Mouse (Mus musculus): ENCODE measurements at regions not wholly inside any gene's neighbourhood (a gene's known extent, or its start where the extent isn't known, plus 50 kb on each side); places are given as distances from the start of the nearest gene placed in this dataset.

GRCm38 (mm10) chr8:87137412-87137811 lies 252.4 kb upstream of the N4bp1 start:
- Histone ChIP-seq H3K4me1 (peaks cover 2% of the 10 kb centered on the region; the same call in 1 of the 2 replicates), H3K9me3 (replicated peaks) (peaks cover 4% of the 10 kb centered on the region; the same call in 1 of the 2 replicates), H3K27me3 (ENCODE audit: low read depth, poor library complexity, severe bottlenecking) (no peaks in the 10 kb centered on the region), H3K27ac (replicated peaks) (no peak overlapping the region), H3K4me3 (no peak overlapping the region), H3K36me3 (no peaks in the 10 kb centered on the region)
- no peak for DNase-seq (ENCODE audit: low spot score)
- WGBS: 91% methylated on average over 4 of the region's 4 CpGs

DNA sequence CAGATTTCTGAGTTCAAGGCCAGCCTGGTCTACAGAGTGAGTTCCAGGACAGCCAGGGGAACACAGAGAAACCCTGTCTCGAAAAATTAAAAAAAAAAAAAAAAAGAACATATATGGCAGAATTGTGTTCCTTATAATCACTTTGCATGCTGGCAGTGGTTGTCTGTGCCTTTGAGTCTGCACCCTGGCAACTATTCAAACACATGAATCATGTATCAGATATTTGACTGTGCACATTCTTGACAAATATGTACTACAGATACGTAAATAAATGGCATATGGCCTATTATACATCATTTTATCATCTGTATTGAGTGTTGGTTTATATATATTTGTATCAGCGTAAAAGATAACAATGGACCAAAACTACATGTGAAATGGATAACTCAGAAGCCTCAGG lies 246.7 kb upstream of the N4bp1 start:
- Histone ChIP-seq H3K4me3 (no peak overlapping the region), H3K9me3 (replicated peaks) (no peaks in the 10 kb centered on the region), H3K27me3 (ENCODE audit: low read depth, poor library complexity, severe bottlenecking) (no peaks in the 10 kb centered on the region), H3K27ac (replicated peaks) (no peak overlapping the region), H3K36me3 (no peaks in the 10 kb centered on the region), H3K4me1 (peaks cover 11% of the 10 kb centered on the region)
- 90% methylated on average over 3 of the region's 3 CpGs for WGBS
- DNase-seq (ENCODE audit: low spot score): no peak

DNA sequence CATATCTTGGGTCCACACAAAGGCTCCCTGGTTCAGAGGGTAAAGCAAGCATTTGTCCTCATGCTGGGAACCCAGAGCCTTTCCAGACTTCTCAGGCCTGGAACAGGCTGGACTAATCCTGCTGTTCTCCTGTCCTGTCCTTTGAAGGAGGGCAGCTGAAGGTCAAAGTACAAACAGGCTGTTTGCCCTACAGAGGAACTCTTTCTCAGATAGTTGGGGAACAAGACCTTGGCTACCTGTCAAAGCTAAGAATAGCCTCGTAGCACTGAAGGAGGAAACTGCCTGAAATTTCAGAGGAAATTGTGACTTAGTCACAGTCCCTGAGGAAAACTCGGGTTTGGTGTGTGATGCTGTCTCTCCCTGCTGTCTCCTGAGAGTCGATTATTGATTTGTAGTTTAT lies 245.6 kb upstream of the N4bp1 start:
- no peak overlapping the region for H3K27ac ChIP-seq (replicated peaks)
- no peak overlapping the region for H3K4me3 ChIP-seq
- H3K9me3 ChIP-seq (replicated peaks): no peaks in the 10 kb centered on the region
- 69% methylated on average over 3 of the region's 3 CpGs for WGBS
- peaks cover 11% of the 10 kb centered on the region for H3K4me1 ChIP-seq
- H3K27me3 ChIP-seq (ENCODE audit: low read depth, poor library complexity, severe bottlenecking): no peaks in the 10 kb centered on the region
- DNase-seq (ENCODE audit: low spot score): no peak
- H3K36me3 ChIP-seq: no peaks in the 10 kb centered on the region

DNA sequence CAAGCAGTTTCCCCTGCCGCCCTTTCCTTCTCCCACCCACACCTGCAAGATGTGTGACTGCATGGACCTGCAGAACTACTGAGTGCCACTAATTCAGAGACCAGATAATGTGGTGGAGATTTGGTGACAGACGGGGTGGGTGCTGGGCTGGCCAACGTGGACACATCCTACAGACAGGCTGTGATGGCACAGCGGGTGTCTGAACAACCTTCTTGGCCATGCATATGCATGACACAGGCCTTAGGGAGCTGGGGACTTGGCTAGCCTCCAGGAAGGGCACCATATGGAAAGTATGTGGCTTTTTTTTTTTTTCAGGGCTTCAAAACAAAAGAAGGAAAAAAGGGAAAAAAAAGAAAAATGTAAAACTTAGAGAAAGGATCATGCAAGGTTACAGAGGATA lies 243.5 kb upstream of the N4bp1 start:
- no peaks in the 10 kb centered on the region; the same call in 1 of the 2 replicates for H3K27me3 ChIP-seq (ENCODE audit: low read depth, poor library complexity, severe bottlenecking)
- 71% methylated on average over 4 of the region's 4 CpGs for WGBS
- no peak overlapping the region for H3K4me3 ChIP-seq
- no peaks in the 10 kb centered on the region for H3K9me3 ChIP-seq (replicated peaks)
- no peak overlapping the region for H3K27ac ChIP-seq (replicated peaks)
- H3K36me3 ChIP-seq: no peaks in the 10 kb centered on the region
- peaks cover 11% of the 10 kb centered on the region for H3K4me1 ChIP-seq
- no peak for DNase-seq (ENCODE audit: low spot score)

- no peak for DNase-seq (ENCODE audit: low spot score)
- Histone ChIP-seq H3K9me3 (replicated peaks) (no peaks in the 10 kb centered on the region), H3K27ac (replicated peaks) (no peak overlapping the region), H3K36me3 (no peaks in the 10 kb centered on the region), H3K4me3 (no peak overlapping the region), H3K27me3 (ENCODE audit: low read depth, poor library complexity, severe bottlenecking) (no peaks in the 10 kb centered on the region), H3K4me1 (peaks cover 4% of the 10 kb centered on the region)
- 89% methylated on average over 14 of the region's 14 CpGs for WGBS
These were observed 231.2 kb upstream of the N4bp1 start for GRCm38 (mm10) chr8:87116190-87116765.

DNA sequence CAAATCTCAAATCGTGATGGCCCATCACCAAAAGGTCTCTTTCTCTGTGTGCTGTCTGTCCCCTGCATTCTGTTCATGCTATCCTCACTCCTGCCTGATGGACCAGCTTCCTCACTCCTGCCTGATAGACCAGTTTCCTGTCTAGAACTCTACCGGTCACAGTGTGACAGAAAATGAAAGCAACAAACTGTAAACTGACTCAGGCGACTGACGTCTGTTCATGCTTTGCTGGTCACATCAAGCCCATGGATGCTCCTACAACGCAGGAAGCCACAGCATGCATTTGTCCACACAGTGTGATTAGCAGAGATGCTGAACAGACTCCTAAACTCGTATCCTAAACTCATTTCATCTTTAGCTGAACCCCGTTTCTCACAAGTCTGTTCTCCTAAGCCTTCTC lies 227.3 kb upstream of the N4bp1 start:
- Histone ChIP-seq H3K4me1 (no peaks in the 10 kb centered on the region), H3K4me3 (no peak overlapping the region), H3K27me3 (ENCODE audit: low read depth, poor library complexity, severe bottlenecking) (no peaks in the 10 kb centered on the region), H3K27ac (replicated peaks) (no peak overlapping the region), H3K36me3 (no peaks in the 10 kb centered on the region), H3K9me3 (replicated peaks) (no peaks in the 10 kb centered on the region)
- WGBS: 85% methylated on average over 7 of the region's 7 CpGs
- DNase-seq (ENCODE audit: low spot score): no peak

GRCm38 (mm10) chr8:87105106-87105505 lies 220.0 kb upstream of the N4bp1 start:
- Histone ChIP-seq H3K36me3 (no peaks in the 10 kb centered on the region), H3K27ac (replicated peaks) (peak overlapping the region; percentile 63; the same call in 1 of the 2 replicates), H3K4me1 (peaks cover 13% of the 10 kb centered on the region), H3K27me3 (ENCODE audit: low read depth, poor library complexity, severe bottlenecking) (no peaks in the 10 kb centered on the region; the same call in 1 of the 2 replicates), H3K9me3 (replicated peaks) (no peaks in the 10 kb centered on the region), H3K4me3 (no peak overlapping the region)
- WGBS: 67% methylated on average over 7 of the region's 7 CpGs
- DNase-seq (ENCODE audit: low spot score): no peak

GRCm38 (mm10) chr8:87095211-87095610 lies 210.2 kb upstream of the N4bp1 start:
- Histone ChIP-seq H3K9me3 (replicated peaks) (no peaks in the 10 kb centered on the region), H3K27ac (replicated peaks) (no peak overlapping the region), H3K36me3 (no peaks in the 10 kb centered on the region), H3K4me1 (peaks cover 12% of the 10 kb centered on the region), H3K4me3 (no peak overlapping the region), H3K27me3 (ENCODE audit: low read depth, poor library complexity, severe bottlenecking) (no peaks in the 10 kb centered on the region)
- WGBS: 73% methylated on average over 2 of the region's 2 CpGs
- DNase-seq (ENCODE audit: low spot score): no peak

DNA sequence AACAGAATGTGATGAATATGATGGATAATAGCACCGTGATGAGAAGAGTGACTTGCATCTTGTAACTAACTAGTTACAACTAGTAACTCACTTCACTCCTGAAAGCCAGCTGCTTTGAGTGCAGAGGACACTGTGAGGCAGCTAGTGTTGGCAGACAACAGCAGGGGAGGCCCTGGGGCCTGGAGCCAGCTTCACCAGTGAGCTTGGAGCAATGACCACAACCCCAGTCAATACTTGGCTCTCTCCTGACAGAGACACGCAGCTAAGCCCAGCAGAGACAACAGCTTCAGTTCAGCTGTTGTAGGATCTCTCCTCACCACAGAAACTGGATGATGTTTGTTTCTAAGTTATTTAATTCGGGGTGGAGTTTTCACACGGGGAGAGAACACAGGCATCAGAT lies 209.6 kb upstream of the N4bp1 start:
- DNase-seq (ENCODE audit: low spot score): no peak
- Histone ChIP-seq H3K36me3 (no peaks in the 10 kb centered on the region), H3K4me1 (peaks cover 12% of the 10 kb centered on the region), H3K4me3 (no peak overlapping the region), H3K27me3 (ENCODE audit: low read depth, poor library complexity, severe bottlenecking) (no peaks in the 10 kb centered on the region), H3K9me3 (replicated peaks) (no peaks in the 10 kb centered on the region), H3K27ac (replicated peaks) (no peak overlapping the region)
- WGBS: 82% methylated on average over 4 of the region's 4 CpGs

DNA sequence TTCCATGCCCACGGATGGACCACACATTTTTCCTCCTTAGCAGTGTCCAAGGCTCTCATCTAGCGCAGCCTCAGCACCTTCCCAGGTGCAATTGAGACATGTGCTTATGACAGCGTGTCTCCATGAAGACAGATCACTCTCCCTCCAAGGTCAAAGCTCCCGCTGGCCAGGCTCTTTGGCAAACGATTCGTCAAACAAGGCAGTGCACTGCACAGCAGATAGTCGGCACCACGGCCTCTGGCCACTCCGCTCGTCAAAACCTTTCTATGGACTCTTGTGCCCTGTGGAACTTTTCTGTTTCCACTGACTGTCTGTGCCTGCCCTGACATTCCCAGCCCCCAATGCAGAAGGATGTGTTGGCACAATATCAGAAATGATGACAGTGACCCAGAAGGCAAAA lies 208.7 kb upstream of the N4bp1 start:
- Histone ChIP-seq H3K27me3 (ENCODE audit: low read depth, poor library complexity, severe bottlenecking) (no peaks in the 10 kb centered on the region), H3K36me3 (no peaks in the 10 kb centered on the region), H3K27ac (replicated peaks) (no peak overlapping the region), H3K9me3 (replicated peaks) (no peaks in the 10 kb centered on the region), H3K4me3 (no peak overlapping the region), H3K4me1 (peaks cover 12% of the 10 kb centered on the region)
- DNase-seq (ENCODE audit: low spot score): no peak
- 89% methylated on average over 10 of the region's 10 CpGs for WGBS

GRCm38 (mm10) chr8:87093081-87093480 lies 208.0 kb upstream of the N4bp1 start:
- Histone ChIP-seq H3K27ac (replicated peaks) (no peak overlapping the region), H3K4me1 (peaks cover 12% of the 10 kb centered on the region), H3K36me3 (no peaks in the 10 kb centered on the region), H3K9me3 (replicated peaks) (no peaks in the 10 kb centered on the region), H3K4me3 (no peak overlapping the region), H3K27me3 (ENCODE audit: low read depth, poor library complexity, severe bottlenecking) (no peaks in the 10 kb centered on the region)
- no peak for DNase-seq (ENCODE audit: low spot score)
- 85% methylated on average over 5 of the region's 5 CpGs for WGBS

- Histone ChIP-seq H3K4me1 (no peaks in the 10 kb centered on the region), H3K27me3 (ENCODE audit: low read depth, poor library complexity, severe bottlenecking) (no peaks in the 10 kb centered on the region), H3K27ac (replicated peaks) (no peak overlapping the region), H3K36me3 (no peaks in the 10 kb centered on the region), H3K4me3 (no peak overlapping the region), H3K9me3 (replicated peaks) (no peaks in the 10 kb centered on the region)
- 52% methylated on average over 9 of the region's 9 CpGs for WGBS
- DNase-seq (ENCODE audit: low spot score): peak; percentile 50
These were observed 202.5 kb upstream of the N4bp1 start for GRCm38 (mm10) chr8:87087451-87088095.

DNA sequence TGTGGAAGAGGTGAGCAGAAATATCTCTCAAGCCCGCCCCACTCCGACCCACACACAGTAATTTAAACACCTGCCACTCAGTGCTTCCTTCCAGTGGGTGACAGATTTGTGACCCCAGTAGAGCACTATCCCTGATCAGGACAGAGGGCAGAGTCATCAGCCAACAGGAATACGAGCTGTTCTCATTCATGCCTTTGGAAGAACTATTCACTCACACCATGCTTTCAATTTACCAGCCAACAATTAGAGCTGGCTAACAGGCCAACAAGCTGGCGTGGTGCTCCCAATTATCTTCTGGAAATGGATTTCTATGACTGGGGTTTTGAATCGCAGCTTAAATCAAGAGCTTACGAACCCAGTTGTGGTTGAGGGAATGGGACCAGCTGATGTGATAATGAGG lies 193.2 kb upstream of the N4bp1 start:
- H3K27ac ChIP-seq (replicated peaks): no peak overlapping the region

More for the DNA sequence above, 193.2 kb upstream of the N4bp1 start:
- Histone ChIP-seq H3K4me3 (no peak overlapping the region), H3K4me1 (peaks cover 3% of the 10 kb centered on the region; the same call in 1 of the 2 replicates), H3K27me3 (ENCODE audit: low read depth, poor library complexity, severe bottlenecking) (no peaks in the 10 kb centered on the region), H3K9me3 (replicated peaks) (no peaks in the 10 kb centered on the region), H3K36me3 (no peaks in the 10 kb centered on the region)
- 77% methylated on average over 6 of the region's 6 CpGs for WGBS
- no peak for DNase-seq (ENCODE audit: low spot score)

Data from midbrain, embryonic 10.5 days (tissue).